Mouse (Mus musculus): ENCODE data around the gene Arhgap23. TPM values are rescaled to one million over a fixed set of nuclear protein-coding genes. Genes with fewer than 3 reads are reported as not detected.

Arhgap23 gene
- total and polyA plus RNA-seq, 3 experiments: 1.2 to 5.6 (median 4.2) TPM

GRCm38 (mm10) chr11:97532950-97533582 is 117.7 kb downstream of the Arhgap23 start (continued):
- TF ChIP-seq GABPA (IDR thresholded peaks at IDR 0.05; ENCODE audit: insufficient replicate concordance, low read depth, low read length): no peak
- TF ChIP-seq ETS1 (conservative IDR thresholded peaks at IDR 0.05; ENCODE audit: low read depth, low read length): peak; percentile 18; the same call in 1 of the 2 replicates
- TF ChIP-seq USF1 (IDR thresholded peaks at IDR 0.05; ENCODE audit: low read depth, low read length): no peak
- 0 out of 2 replicates have a peak, but pooled peaks have one; percentile 37 for TF ChIP-seq MXI1 (IDR thresholded peaks at IDR 0.05; ENCODE audit: low read depth, low read length)
- no peak for TF ChIP-seq MAFK (IDR thresholded peaks at IDR 0.05; ENCODE audit: insufficient replicate concordance, low read length)
- TF ChIP-seq SMC3 (IDR thresholded peaks at IDR 0.05; ENCODE audit: low read depth, low read length): no peak
- peak; percentile 87 for TF ChIP-seq JUND (conservative IDR thresholded peaks at IDR 0.05; ENCODE audit: low read depth, low read length)
- TF ChIP-seq CHD2 (IDR thresholded peaks at IDR 0.05; ENCODE audit: low read length): peak; percentile 68
- TF ChIP-seq ZMIZ1 (IDR thresholded peaks at IDR 0.05; ENCODE audit: low read depth, low read length): no peak
- TF ChIP-seq UBTF (IDR thresholded peaks at IDR 0.05; ENCODE audit: low read depth, low read length): no peak
- peak; percentile 51; the same call in 1 of the 2 replicates for TF ChIP-seq RCOR1 (conservative IDR thresholded peaks at IDR 0.05; ENCODE audit: low read depth, low read length)
- TF ChIP-seq MYC (IDR thresholded peaks at IDR 0.05; ENCODE audit: low read depth, low read length): 0 out of 2 replicates have a peak, but pooled peaks have one; percentile 15
- TF ChIP-seq E2F4 (IDR thresholded peaks at IDR 0.05; ENCODE audit: insufficient replicate concordance, low read depth, low read length): no peak
- TF ChIP-seq TBP (conservative IDR thresholded peaks at IDR 0.05; ENCODE audit: low read depth, low read length): no peak

- no peaks in the 10 kb centered on the region for H3K36me3 ChIP-seq (replicated peaks in 1 of 2; ENCODE audit: control insufficient read depth in 1 of 2, insufficient read depth in 1 of 2, low read length in 1 of 2)
- no peak overlapping the region for H3K9ac ChIP-seq (ENCODE audit: insufficient read depth, low read depth)
- no peaks in the 10 kb centered on the region for H3K79me2 ChIP-seq (replicated peaks; ENCODE audit: control insufficient read depth, extremely low read depth, insufficient read depth, poor library complexity, severe bottlenecking)
- H3K4me1 ChIP-seq (ENCODE audit: control insufficient read depth in 1 of 2, insufficient read depth in 2 of 2): peaks cover 13 to 25% of the 10 kb centered on the region in 2 experiments
- no peak for TF ChIP-seq ZC3H11A (IDR thresholded peaks at IDR 0.05; ENCODE audit: low read depth, low read length)
- no peak for TF ChIP-seq UBTF (IDR thresholded peaks at IDR 0.05; ENCODE audit: low read depth, low read length)
- no peak for TF ChIP-seq USF1 (IDR thresholded peaks at IDR 0.05; ENCODE audit: low read depth, low read length)
- no peak for TF ChIP-seq POLR2AphosphoS2 (IDR thresholded peaks at IDR 0.05; ENCODE audit: low read depth, low read length)
- no peak for TF ChIP-seq JUND (conservative IDR thresholded peaks at IDR 0.05; ENCODE audit: low read depth, low read length)
- TF ChIP-seq KAT2A (IDR thresholded peaks at IDR 0.05; ENCODE audit: insufficient replicate concordance, low read length): no peak
- dilution Hi-C loops (cut with MboI; ENCODE audit: extremely low pct_ligation_motif_present, extremely low pct_unique_long_range_greater_than_20kb, low sequenced_read_pairs): no loop called here
- peaks cover 83% of the 10 kb centered on the region for H3K27me3 ChIP-seq (replicated peaks)
- H3K4me3 ChIP-seq (replicated peaks in 1 of 3; ENCODE audit: low read depth in 2 of 3, low read length in 2 of 3, poor library complexity in 1 of 3): no peak overlapping the region
- no peak overlapping the region for H3K4me2 ChIP-seq (ENCODE audit: insufficient read depth, low read depth, poor library complexity, severe bottlenecking)
- no peak for DNase-seq (ENCODE audit: extremely low read depth)
- in situ Hi-C loops (cut with MboI; ENCODE audit: low pct_ligation_motif_present, low pct_unique_long_range_greater_than_20kb, low sequenced_read_pairs): loop anchor here (5.0 kb wide), 1 partner anchor 34 kb away; no protein-coding TSS in a partner anchor
- H3K27ac ChIP-seq (ENCODE audit: insufficient read depth, low read depth): no peak overlapping the region
- peaks cover 18% of the 10 kb centered on the region for H3K9me3 ChIP-seq (replicated peaks; ENCODE audit: low read length)
These were observed 118.3 kb downstream of the Arhgap23 start for GRCm38 (mm10) chr11:97533653-97534052.
